Mouse (Mus musculus) forebrain, embryonic 11.5 days (tissue): ENCODE results near the gene Reln. TPM values are rescaled to one million over a fixed set of nuclear protein-coding genes. Genes with fewer than 3 reads are reported as not detected.

ENCODE experiments used
- ATAC-seq: fragments of 200-750 bp; cut with Nextera tagmentation; replicated peaks from 2 replicates; pipeline ENCODE4 v1.8.0; 2017; ENCODE audit warnings: moderate TSS enrichment; ENCODE audit not compliant: low FRiP score
- DNase-seq: peaks from one replicate; pipeline ENCODE4 v3.0.0-alpha.2; 2017; ENCODE audit warnings: low spot score
- H3K27ac ChIP-seq: fragments of 300-500 bp; sonication (generic); 2 replicates; pipeline ENCODE4 v1.5.1; 2014; ENCODE audit warnings: low read depth, low read length
- H3K27me3 ChIP-seq: fragments of 300-500 bp; sonication (generic); 2 replicates; pipeline ENCODE4 v1.6.1; 2014; ENCODE audit warnings: mild to moderate bottlenecking, low read length, mixed read lengths; ENCODE audit not compliant: control insufficient read depth, insufficient read depth
- H3K36me3 ChIP-seq: fragments of 300-500 bp; sonication (generic); 2 replicates; pipeline ENCODE4 v1.6.1; 2014; ENCODE audit warnings: mild to moderate bottlenecking, low read length, moderate library complexity, mixed read lengths; ENCODE audit not compliant: control insufficient read depth, insufficient read depth
- H3K4me1 ChIP-seq: fragments of 300-500 bp; sonication (generic); replicated peaks from 2 replicates; pipeline ENCODE4 v1.6.1; 2014; ENCODE audit warnings: low read length, mixed read lengths; ENCODE audit not compliant: control insufficient read depth, insufficient read depth
- H3K4me2 ChIP-seq: fragments of 300-500 bp; sonication (generic); 2 replicates; pipeline ENCODE4 v1.6.1; 2014; ENCODE audit warnings: low read depth, mild to moderate bottlenecking, low read length, moderate library complexity, mixed read lengths; ENCODE audit not compliant: severe bottlenecking
- H3K4me3 ChIP-seq: fragments of 300-500 bp; sonication (generic); 2 replicates; pipeline ENCODE4 v1.5.1; 2014; ENCODE audit warnings: low read depth, low read length
- H3K9ac ChIP-seq: fragments of 300-500 bp; sonication (generic); 2 replicates; pipeline ENCODE4 v1.6.1; 2014; ENCODE audit warnings: low read length
- H3K9me3 ChIP-seq: fragments of 300-500 bp; sonication (generic); 2 replicates; pipeline ENCODE4 v1.6.1; 2016; ENCODE audit warnings: low read length, mixed read lengths; ENCODE audit not compliant: control insufficient read depth
- WGBS: fragments of 180-500 bp; shearing (Covaris S2); extraction: QIAGEN DNeasy Blood & Tissue Kit; methylation state at CpG from one replicate; pipeline ENCODE4 v1.1.7; 2014; 5-methylcytosine and 5-hydroxymethylcytosine counted together
- polyA plus RNA-seq: library from polyadenylated mRNA; unstranded; fragments of >200 nt; fragmentation: Nextera tagmentation; extraction: Ambion mirVana; gene quantifications from 2 replicates; pipeline ENCODE4 v1.2.1, GENCODE M21; 2014

Gene Reln
- polyA plus RNA-seq, 1 experiment from 2014 or later, result 15.1 TPM

GRCm38 (mm10) chr5:22300788-22301187, 43.7 kb downstream of the Reln start:
- no peaks in the 10 kb centered on the region for H3K36me3 ChIP-seq
- DNase-seq (no peak), ATAC-seq (no peak)
- WGBS, result 91% methylated on average over 5 of the region's 5 CpGs
- no peaks in the 10 kb centered on the region for H3K4me1 ChIP-seq
- H3K4me3 ChIP-seq, result no peak overlapping the region
- H3K27ac ChIP-seq, result no peak overlapping the region
- H3K4me2 ChIP-seq, result no peak overlapping the region
- H3K9ac ChIP-seq, result no peak overlapping the region
- H3K27me3 ChIP-seq, result no peaks in the 10 kb centered on the region
- no peaks in the 10 kb centered on the region for H3K9me3 ChIP-seq

GRCm38 (mm10) chr5:22300046-22300445, 44.5 kb downstream of the Reln start:
- 89% methylated on average over 6 of the region's 6 CpGs for WGBS
- H3K9me3 ChIP-seq, result no peaks in the 10 kb centered on the region
- no peaks in the 10 kb centered on the region for H3K4me1 ChIP-seq
- no peaks in the 10 kb centered on the region for H3K27me3 ChIP-seq
- DNase-seq (no peak), ATAC-seq (no peak)
- H3K36me3 ChIP-seq, result no peaks in the 10 kb centered on the region
- H3K4me2 ChIP-seq, result no peak overlapping the region
- no peak overlapping the region for H3K4me3 ChIP-seq
- no peak overlapping the region for H3K27ac ChIP-seq
- no peak overlapping the region for H3K9ac ChIP-seq

- WGBS, result 89% methylated on average over 6 of the region's 6 CpGs
- no peaks in the 10 kb centered on the region for H3K36me3 ChIP-seq
- H3K9me3 ChIP-seq, result no peaks in the 10 kb centered on the region
- ATAC-seq (no peak), DNase-seq (no peak)
- no peak overlapping the region for H3K9ac ChIP-seq
- no peaks in the 10 kb centered on the region for H3K4me1 ChIP-seq
- H3K27ac ChIP-seq, result no peak overlapping the region
- H3K27me3 ChIP-seq, result no peaks in the 10 kb centered on the region
- no peak overlapping the region for H3K4me3 ChIP-seq
- H3K4me2 ChIP-seq, result no peak overlapping the region
These were observed 49.3 kb downstream of the Reln start for GRCm38 (mm10) chr5:22295161-22295560.

- Histone ChIP-seq H3K4me2 (no peak overlapping the region), H3K27ac (no peak overlapping the region), H3K4me3 (no peak overlapping the region), H3K36me3 (no peaks in the 10 kb centered on the region), H3K27me3 (no peaks in the 10 kb centered on the region), H3K9ac (no peak overlapping the region), H3K4me1 (no peaks in the 10 kb centered on the region), H3K9me3 (no peaks in the 10 kb centered on the region)
- DNase-seq (no peak), ATAC-seq (no peak)
- WGBS, result 76% methylated on average over 4 of the region's 4 CpGs
These were observed 53.1 kb downstream of the Reln start for GRCm38 (mm10) chr5:22291409-22291808.

- Histone ChIP-seq H3K4me2 (no peak overlapping the region), H3K9me3 (no peaks in the 10 kb centered on the region), H3K27me3 (peaks cover 3% of the 10 kb centered on the region; the same call in 1 of the 2 replicates), H3K36me3 (no peaks in the 10 kb centered on the region), H3K4me1 (no peaks in the 10 kb centered on the region), H3K27ac (no peak overlapping the region), H3K4me3 (no peak overlapping the region), H3K9ac (no peak overlapping the region)
- WGBS, result 88% methylated on average over 4 of the region's 4 CpGs
- ATAC-seq (no peak), DNase-seq (no peak)
These were observed 59.1 kb downstream of the Reln start for GRCm38 (mm10) chr5:22285396-22285795.

GRCm38 (mm10) chr5:22282141-22282665, 62.3 kb downstream of the Reln start:
- ATAC-seq, result no peak; the same call in 1 of the 2 replicates
- 26% methylated on average over 7 of the region's 7 CpGs for WGBS
- peaks cover 3% of the 10 kb centered on the region; the same call in 1 of the 2 replicates for H3K27me3 ChIP-seq

GRCm38 (mm10) chr5:22280534-22281164, 63.9 kb downstream of the Reln start:
- H3K4me1 ChIP-seq, result no peaks in the 10 kb centered on the region
- peaks cover 3% of the 10 kb centered on the region; the same call in 1 of the 2 replicates for H3K27me3 ChIP-seq
- no peak for DNase-seq
- WGBS, result 64% methylated on average over 2 of the region's 2 CpGs
- H3K9me3 ChIP-seq, result no peaks in the 10 kb centered on the region
- no peak for ATAC-seq
- no peak overlapping the region for H3K4me2 ChIP-seq
- H3K36me3 ChIP-seq, result no peaks in the 10 kb centered on the region
- no peak overlapping the region for H3K4me3 ChIP-seq
- H3K27ac ChIP-seq, result no peak overlapping the region
- H3K9ac ChIP-seq, result no peak overlapping the region

More at GRCm38 (mm10) chr5:22282141-22282665, 62.3 kb downstream of the Reln start:
- Histone ChIP-seq H3K4me2 (no peak overlapping the region), H3K9ac (no peak overlapping the region), H3K36me3 (no peaks in the 10 kb centered on the region), H3K4me1 (no peaks in the 10 kb centered on the region), H3K27ac (no peak overlapping the region), H3K9me3 (no peaks in the 10 kb centered on the region), H3K4me3 (no peak overlapping the region)
- no peak for DNase-seq

- no peaks in the 10 kb centered on the region for H3K4me1 ChIP-seq
- H3K27ac ChIP-seq, result no peak overlapping the region
- H3K9ac ChIP-seq, result no peak overlapping the region
- ATAC-seq, result no peak
- 96% methylated on average over 4 of the region's 4 CpGs for WGBS
- H3K27me3 ChIP-seq, result peaks cover 3% of the 10 kb centered on the region; the same call in 1 of the 2 replicates
- H3K9me3 ChIP-seq, result no peaks in the 10 kb centered on the region
- no peaks in the 10 kb centered on the region for H3K36me3 ChIP-seq
- no peak for DNase-seq
- H3K4me2 ChIP-seq, result no peak overlapping the region
- H3K4me3 ChIP-seq, result no peak overlapping the region
These were observed 65.3 kb downstream of the Reln start for GRCm38 (mm10) chr5:22279201-22279600.

- Histone ChIP-seq H3K9me3 (no peaks in the 10 kb centered on the region), H3K4me3 (no peak overlapping the region), H3K4me2 (no peak overlapping the region), H3K27me3 (no peaks in the 10 kb centered on the region), H3K4me1 (no peaks in the 10 kb centered on the region), H3K9ac (no peak overlapping the region), H3K27ac (no peak overlapping the region), H3K36me3 (no peaks in the 10 kb centered on the region)
- ATAC-seq, result no peak
- WGBS, result 85% methylated on average over 4 of the region's 4 CpGs
- no peak for DNase-seq
These were observed 70.4 kb downstream of the Reln start for GRCm38 (mm10) chr5:22274134-22274533.
